Mouse (Mus musculus) testis, adult 10 weeks (tissue): ENCODE results near the gene Dclre1c. TPM values are rescaled to one million over a fixed set of nuclear protein-coding genes. Genes with fewer than 3 reads are reported as not detected.

Source experiments
- polyA plus RNA-seq: library from polyadenylated mRNA; stranded (reverse); fragments of 350-450 nt; fragmentation: Illumina TruSeq; extraction: RNeasy Lipid Tissue Mini Kit (QIAGEN cat#74804); gene quantifications from one replicate; pipeline ENCODE4 v1.2.3, GENCODE M21; 2014; ENCODE audit warnings: low read depth, low replicate concordance

Gene Dclre1c
- 13.6 TPM for polyA plus RNA-seq

DNA sequence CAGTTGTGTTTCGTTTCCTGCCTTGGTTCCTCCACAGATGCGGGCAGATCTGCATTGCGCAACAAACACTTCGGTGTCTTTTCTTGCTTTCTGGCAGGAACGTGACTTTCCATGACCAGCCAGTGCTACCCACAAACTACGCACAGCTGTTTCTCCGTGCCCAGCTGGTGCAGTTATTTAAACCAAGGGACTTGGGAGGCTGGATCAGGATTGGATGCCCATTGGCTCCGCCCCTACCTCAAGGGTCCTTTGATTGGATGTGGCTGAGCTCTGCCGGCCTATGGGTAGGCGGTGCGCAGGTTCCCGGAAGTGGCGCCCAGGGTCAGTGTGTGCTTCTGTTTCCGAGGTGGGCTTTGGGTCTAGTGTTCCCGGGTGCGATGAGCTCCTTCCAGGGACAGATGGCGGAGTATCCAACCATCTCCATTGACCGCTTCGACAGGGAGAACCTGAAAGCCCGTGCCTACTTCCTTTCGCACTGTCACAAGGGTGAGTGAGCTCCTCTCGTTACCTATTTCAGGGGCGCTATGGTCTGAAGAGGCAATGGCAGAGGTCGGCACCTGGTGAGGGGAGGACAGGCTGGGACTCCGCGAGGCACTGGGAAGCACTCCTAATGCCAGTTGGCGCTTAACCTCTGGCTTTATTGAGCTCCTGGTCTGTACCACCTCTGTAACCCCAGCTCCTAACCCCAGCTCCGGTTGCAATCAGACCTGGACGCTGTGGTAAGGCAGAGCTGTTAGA lies at the start of gene Dclre1c:
TSS of gene Dclre1c (plus strand) at position 291 of the 738 bp plus-strand sequence.

DNA sequence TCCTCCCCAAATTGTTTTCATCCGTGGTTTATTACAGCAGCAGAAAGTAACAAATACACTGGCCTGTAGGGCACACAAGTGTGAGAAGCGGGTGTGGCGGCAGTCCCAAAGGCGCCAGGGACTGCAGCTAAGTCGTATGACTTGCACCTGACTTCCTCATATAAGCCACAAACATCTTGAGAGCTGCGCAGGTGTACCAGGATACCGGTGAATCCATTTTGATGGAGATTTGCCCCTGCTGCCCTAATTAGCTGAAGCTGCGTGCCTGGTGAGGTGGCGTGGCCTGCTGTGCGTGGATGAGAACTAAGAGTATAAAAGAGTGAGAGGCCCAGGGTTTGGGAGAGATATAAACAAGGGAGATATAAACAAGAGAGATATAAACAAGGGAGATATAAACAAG lies 26.8 kb upstream of the Dclre1c start, which contains the start of gene Olah:
TSS of gene Olah (minus strand) at position 101 of the 400 bp plus-strand sequence.

DNA sequence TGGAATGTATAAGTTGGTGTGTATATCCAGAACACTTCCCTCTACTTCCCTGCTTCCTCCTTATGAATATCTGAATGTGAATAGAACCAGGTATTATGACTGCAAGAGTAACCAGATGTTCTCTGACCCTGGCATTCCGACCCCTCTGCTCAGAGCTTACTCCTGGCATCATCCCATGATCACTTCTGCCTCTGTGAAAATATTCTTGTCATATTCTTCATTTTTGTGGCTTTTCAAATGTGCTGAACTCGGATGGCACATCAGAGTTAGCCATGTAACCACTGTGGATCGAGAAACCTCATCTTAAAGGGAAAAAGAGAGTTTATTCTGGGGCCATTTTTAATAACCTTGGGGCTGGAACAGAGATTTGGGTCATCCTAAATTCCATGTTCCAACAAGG lies 1.4 kb upstream of the Dclre1c start, which contains the start of gene Meig1:
TSS of gene Meig1 (minus strand) at position 101 of the 400 bp plus-strand sequence.

DNA sequence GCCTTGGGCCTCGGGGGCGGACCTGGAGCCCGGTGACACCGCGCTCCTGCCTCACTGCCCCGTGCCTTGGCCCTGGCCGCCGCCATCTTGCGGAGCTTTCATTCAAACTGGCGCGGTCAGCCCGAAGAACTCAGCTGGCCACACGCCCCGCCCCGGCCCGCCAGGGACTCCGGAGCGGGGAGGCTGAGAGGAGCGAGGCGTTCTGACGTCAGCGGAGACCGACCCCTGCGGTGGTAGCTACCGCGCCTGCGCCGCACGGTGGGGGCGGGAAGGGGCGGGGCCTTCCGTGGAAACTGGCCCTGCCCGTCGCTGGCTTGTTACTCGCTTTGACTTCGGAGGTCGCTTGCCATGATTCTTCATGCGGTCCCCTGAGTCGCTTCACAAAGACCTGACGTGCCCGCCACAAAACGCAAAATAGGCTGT lies 50.9 kb downstream of the Dclre1c start, which contains the start of gene Suv39h2:
TSS of gene Suv39h2 (minus strand) at position 171 of the 423 bp plus-strand sequence.

DNA sequence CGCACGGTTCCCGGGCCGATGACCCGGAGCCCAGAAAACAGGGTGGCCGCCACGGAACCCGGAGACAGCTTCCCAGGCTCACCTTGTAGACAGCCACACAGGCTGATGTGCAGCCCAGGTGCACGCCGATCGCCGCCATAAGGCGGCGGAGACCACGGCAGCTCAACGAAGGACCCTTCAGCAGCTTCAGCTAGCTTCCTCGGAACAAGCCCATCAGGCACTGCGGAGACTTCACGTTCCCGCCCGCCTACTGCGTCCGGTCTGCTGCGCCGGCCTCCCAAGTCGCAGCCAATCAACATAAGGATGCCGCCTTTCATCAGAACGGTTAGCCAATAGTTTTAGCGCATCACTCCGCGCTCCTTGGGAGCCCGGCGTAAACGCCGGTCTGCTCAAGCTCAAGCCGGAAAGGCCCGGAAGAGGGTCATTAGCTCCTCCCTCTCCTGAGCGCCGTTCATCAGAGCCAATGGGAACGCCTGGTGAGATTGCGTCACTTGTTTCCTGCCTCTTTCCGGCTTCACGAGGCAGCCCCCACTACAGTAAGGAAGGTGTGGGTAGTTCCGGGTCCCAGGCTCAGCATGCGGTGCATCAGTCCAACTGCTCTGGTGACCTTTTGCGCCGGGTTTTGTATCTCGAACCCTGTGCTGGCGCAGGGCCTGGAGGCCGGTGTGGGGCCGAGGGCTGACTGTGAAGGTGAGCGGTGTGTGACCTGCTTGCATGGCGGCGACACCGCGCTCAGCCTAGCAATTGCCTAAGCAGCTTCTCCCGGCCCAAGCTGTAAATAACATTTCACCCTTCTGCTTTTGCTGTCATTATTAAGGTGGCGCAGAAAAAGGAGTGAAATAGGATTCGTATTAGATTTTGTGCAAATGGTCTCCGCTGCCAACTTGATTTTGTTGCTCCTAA lies 88.9 kb downstream of the Dclre1c start, which contains the start of the genes Gm45902, Hspa14 and Cdnf:
TSS of gene Gm45902 (minus strand) at position 239 of the 903 bp plus-strand sequence.
TSS of gene Hspa14 (minus strand) at position 263 of the 903 bp plus-strand sequence.
TSS of gene Cdnf (plus strand) at position 479 of the 903 bp plus-strand sequence.

Other genes starting within 250 kb of the Dclre1c start
- gene Nmt2, start 139.9 kb upstream of the Dclre1c start, polyA plus RNA-seq, result 85.6 TPM
- gene Rpp38, start 91.5 kb upstream of the Dclre1c start, polyA plus RNA-seq, result 47.9 TPM
- gene Acbd7, start 88.0 kb upstream of the Dclre1c start, polyA plus RNA-seq, result 2.1 TPM
- gene Olah, start 26.9 kb upstream of the Dclre1c start, polyA plus RNA-seq, result 1.2 TPM
- 7,123 TPM for gene Meig1, start 1.5 kb upstream of the Dclre1c start, polyA plus RNA-seq
- gene Suv39h2, start 50.9 kb downstream of the Dclre1c start, polyA plus RNA-seq, result 78.1 TPM
- 1.6 TPM for gene Gm45902, start 88.7 kb downstream of the Dclre1c start, polyA plus RNA-seq
- gene Hspa14, start 88.7 kb downstream of the Dclre1c start, polyA plus RNA-seq, result 28.7 TPM
- 5.7 TPM for gene Cdnf, start 88.9 kb downstream of the Dclre1c start, polyA plus RNA-seq
- gene Fam107b, start 146.4 kb downstream of the Dclre1c start, polyA plus RNA-seq, result 484 TPM